Mouse (Mus musculus) liver, adult 2 months (tissue): ENCODE data around the gene Col4a2. TPM values are rescaled to one million over a fixed set of nuclear protein-coding genes. Genes with fewer than 3 reads are reported as not detected.
"Not testable (repeated sequence)": the region's sequence is repeated elsewhere in the genome, so short reads cannot be mapped to it uniquely, and the experiment has no call there.

Source experiments
- DNase-seq: peaks from one replicate; pipeline ENCODE4 v3.0.0-alpha.2; 2011; ENCODE audit warnings: low read depth, low spot score; ENCODE audit errors: extremely low read depth
- H3K27ac ChIP-seq: fragments of 200-500 bp; replicated peaks from 2 replicates; pipeline ENCODE4 v1.5.1; 2012; ENCODE audit warnings: low read depth, mild to moderate bottlenecking, control low read depth, inconsistent platforms, low read length; ENCODE audit not compliant: insufficient read depth
- H3K27me3 ChIP-seq: fragments of 200-500 bp; 2 replicates; pipeline ENCODE4 v1.6.1; 2012; ENCODE audit warnings: mild to moderate bottlenecking, moderate library complexity, low read length, inconsistent platforms; ENCODE audit not compliant: control insufficient read depth, insufficient read depth
- H3K36me3 ChIP-seq: fragments of 200-500 bp; 2 replicates; pipeline ENCODE4 v1.6.1; 2012; ENCODE audit warnings: low read length, inconsistent platforms; ENCODE audit not compliant: control insufficient read depth, insufficient read depth
- H3K4me1 ChIP-seq: fragments of 200-500 bp; 2 replicates; pipeline ENCODE4 v1.6.1; 2011; ENCODE audit warnings: low read length; ENCODE audit not compliant: control insufficient read depth, insufficient read depth
- H3K4me3 ChIP-seq: fragments of 200-500 bp; 2 replicates; pipeline ENCODE4 v1.5.1; 2011; ENCODE audit warnings: low read depth, mild to moderate bottlenecking, control low read depth, low read length, moderate library complexity; ENCODE audit not compliant: insufficient read depth
- H3K79me2 ChIP-seq: fragments of 200-500 bp; 2 replicates; pipeline ENCODE4 v1.6.1; 2012; ENCODE audit warnings: inconsistent platforms, mild to moderate bottlenecking, low read length, moderate library complexity; ENCODE audit not compliant: control insufficient read depth, insufficient read depth
- H3K9ac ChIP-seq: fragments of 200-500 bp; 2 replicates; pipeline ENCODE4 v1.6.1; 2012; ENCODE audit warnings: low read depth, mild to moderate bottlenecking, control low read depth, inconsistent platforms, low read length
- CTCF ChIP-seq: fragments of 200-500 bp; IDR thresholded peaks from 2 replicates; pipeline ENCODE4 v1.5.1; 2011; ENCODE audit warnings: low read depth, low read length, control low read depth
- POLR2A ChIP-seq: fragments of 200-500 bp; IDR thresholded peaks from 2 replicates; pipeline ENCODE4 v1.6.1; 2011; ENCODE audit warnings: low read length, control low read depth; ENCODE audit not compliant: insufficient read depth; ENCODE audit errors: extremely low read depth
- WGBS: fragments of 180-500 bp; shearing (Covaris S2); methylation state at CpG from one replicate; pipeline ENCODE4 v1.1.7; 2018; 5-methylcytosine and 5-hydroxymethylcytosine counted together
- polyA plus RNA-seq: library from polyadenylated mRNA; depleted of rRNA; stranded (reverse); fragments of >200 nt; gene quantifications from 2 replicates; pipeline ENCODE4 v1.2.3, GENCODE M21; 2012
- total RNA-seq: library from RNA; depleted of rRNA; stranded (reverse); fragments of >200 nt; gene quantifications from 2 replicates; pipeline ENCODE4 v1.2.3, GENCODE M21; 2014

Col4a2 gene
- total and polyA plus RNA-seq, 2 experiments, result 7.7 to 8.0 TPM

DNA sequence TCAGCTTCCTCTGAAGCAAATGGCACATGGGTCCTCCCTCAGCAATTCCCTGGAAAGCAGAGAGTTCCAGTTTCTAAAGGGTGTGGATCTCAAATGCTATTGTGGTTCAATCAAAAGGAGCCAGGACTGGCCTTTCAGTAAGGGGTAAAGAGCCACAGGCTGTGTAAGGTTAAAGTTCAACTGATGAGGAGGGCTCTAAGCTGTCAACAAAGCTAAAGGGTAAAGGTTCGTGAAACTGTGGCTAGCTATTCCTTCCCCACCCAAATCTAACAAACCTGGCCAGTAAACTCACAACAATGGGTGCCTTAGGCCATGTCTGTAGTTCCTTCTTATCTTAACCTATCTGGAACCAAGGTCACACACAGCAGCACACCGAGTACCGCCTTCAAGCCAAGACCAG is 169.3 kb downstream of the Col4a2 start:
- Histone ChIP-seq H3K27me3 (no peaks in the 10 kb centered on the region), H3K36me3 (no peaks in the 10 kb centered on the region), H3K4me3 (no peak overlapping the region), H3K4me1 (peaks cover 10% of the 10 kb centered on the region), H3K27ac (no peak overlapping the region), H3K9ac (no peak overlapping the region), H3K79me2 (0 out of 2 replicates have a peak, but pooled peaks cover 3% of the 10 kb centered on the region)
- DNase-seq, result peak; percentile 63
- WGBS, result 20% methylated on average over 3 of the region's 3 CpGs
- TF ChIP-seq POLR2A (no peak), CTCF (no peak)

DNA sequence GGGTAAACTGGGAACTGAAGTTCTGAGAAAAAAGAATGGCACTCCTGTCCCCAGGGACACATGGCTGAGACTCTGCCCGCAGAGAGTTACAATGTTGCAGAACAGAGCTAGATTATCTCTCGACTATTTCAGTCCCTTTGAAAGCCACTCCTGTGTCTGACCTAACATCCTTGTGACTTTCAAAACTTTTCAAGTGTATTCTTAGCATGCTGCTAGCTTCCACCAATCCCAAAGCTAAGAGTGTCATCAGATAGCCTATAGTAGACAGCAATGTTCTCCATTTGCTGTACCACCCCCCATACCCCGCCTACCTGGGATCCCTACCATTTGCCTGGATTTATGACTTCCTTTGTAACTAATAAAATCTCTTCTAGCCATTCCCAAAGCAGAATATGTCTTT is 169.9 kb downstream of the Col4a2 start:
- 66% methylated on average over 3 of the region's 3 CpGs for WGBS
- 0 out of 2 replicates have a peak, but pooled peaks cover 3% of the 10 kb centered on the region for H3K79me2 ChIP-seq
- H3K27me3 ChIP-seq, result no peaks in the 10 kb centered on the region
- H3K36me3 ChIP-seq, result no peaks in the 10 kb centered on the region
- no peak for DNase-seq
- H3K4me1 ChIP-seq, result peaks cover 7% of the 10 kb centered on the region
- H3K9ac ChIP-seq, result no peak overlapping the region
- TF ChIP-seq POLR2A, result no peak
- H3K27ac ChIP-seq, result no peak overlapping the region
- no peak overlapping the region for H3K4me3 ChIP-seq

DNA sequence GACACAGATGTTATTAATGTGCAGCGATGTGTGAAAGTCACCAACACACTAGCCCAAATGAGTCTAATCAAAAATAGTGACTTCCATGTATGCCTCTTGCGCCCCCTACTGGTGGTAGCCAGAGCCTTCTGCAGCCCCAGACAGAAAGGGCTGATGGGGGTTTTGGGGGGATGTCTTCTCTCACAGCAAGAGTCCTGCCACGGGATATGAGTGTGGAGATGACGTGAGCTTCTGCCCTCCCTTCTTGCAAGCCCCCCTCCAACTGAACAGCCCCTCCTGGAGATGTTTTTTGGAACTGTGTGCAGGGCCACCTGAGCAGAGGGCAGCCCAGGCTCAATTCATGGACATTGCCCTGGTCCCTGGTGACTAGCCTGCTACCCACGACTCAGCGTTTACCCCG is 173.5 kb downstream of the Col4a2 start:
- H3K4me1 ChIP-seq, result peaks cover 7% of the 10 kb centered on the region
- H3K27ac ChIP-seq, result no peak overlapping the region
- no peaks in the 10 kb centered on the region for H3K36me3 ChIP-seq
- TF ChIP-seq POLR2A (no peak), CTCF (peak; percentile 87)
- 5% methylated on average over 7 of the region's 7 CpGs for WGBS
- no peaks in the 10 kb centered on the region for H3K79me2 ChIP-seq
- no peak overlapping the region for H3K4me3 ChIP-seq
- peak; percentile 43 for DNase-seq
- no peak overlapping the region for H3K9ac ChIP-seq
- H3K27me3 ChIP-seq, result no peaks in the 10 kb centered on the region

DNA sequence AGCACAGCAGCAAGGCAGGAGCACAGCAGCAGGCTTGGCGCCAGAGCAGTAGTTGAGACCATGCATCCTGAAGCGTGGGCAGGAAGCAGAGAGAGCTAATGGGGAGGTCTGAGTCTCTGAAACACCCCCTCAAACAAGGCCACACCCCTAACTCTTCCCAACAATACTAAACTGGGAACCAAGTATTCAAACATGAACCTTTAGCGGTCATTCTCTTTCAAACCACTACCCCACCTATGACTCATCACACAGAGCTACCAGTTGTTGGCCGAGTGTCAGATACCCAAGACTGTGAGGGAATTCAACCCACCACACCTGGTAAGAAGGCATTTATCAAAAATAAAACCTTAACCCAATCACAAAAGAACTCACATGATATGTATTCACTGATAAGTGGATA is 174.6 kb downstream of the Col4a2 start:
- Histone ChIP-seq H3K4me1 (0 out of 2 replicates have a peak, but pooled peaks cover 1% of the 10 kb centered on the region), H3K4me3 (no peak overlapping the region), H3K27me3 (no peaks in the 10 kb centered on the region), H3K27ac (no peak overlapping the region), H3K36me3 (no peaks in the 10 kb centered on the region), H3K9ac (no peak overlapping the region), H3K79me2 (no peaks in the 10 kb centered on the region)
- 62% methylated on average over 4 of the region's 4 CpGs for WGBS
- TF ChIP-seq CTCF, result no peak
- no peak for TF ChIP-seq POLR2A
- no peak for DNase-seq

DNA sequence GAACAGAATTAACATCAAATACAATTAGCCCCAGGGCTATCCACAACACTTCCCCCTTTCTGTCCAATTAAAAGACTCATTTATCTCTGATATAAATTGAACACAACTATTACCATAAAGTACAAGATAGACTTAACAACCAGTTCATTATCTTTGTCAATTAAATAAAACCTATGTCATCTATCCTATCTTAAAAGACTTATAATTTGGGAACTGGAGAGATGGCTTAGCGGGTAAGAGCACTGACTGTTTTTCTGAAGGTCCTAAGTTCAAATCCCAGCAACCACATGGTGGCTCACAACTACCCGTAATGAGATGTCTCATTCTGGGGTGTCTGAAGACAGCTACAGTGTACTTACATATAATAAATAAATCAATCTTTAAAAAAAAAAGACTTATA is 179.7 kb downstream of the Col4a2 start:
- not testable (repeated sequence) for H3K27ac ChIP-seq, H3K4me3 ChIP-seq, H3K9ac ChIP-seq, H3K79me2 ChIP-seq, H3K36me3 ChIP-seq, DNase-seq, H3K4me1 ChIP-seq, H3K27me3 ChIP-seq
- WGBS, result 91% methylated on average over 2 of the region's 2 CpGs

DNA sequence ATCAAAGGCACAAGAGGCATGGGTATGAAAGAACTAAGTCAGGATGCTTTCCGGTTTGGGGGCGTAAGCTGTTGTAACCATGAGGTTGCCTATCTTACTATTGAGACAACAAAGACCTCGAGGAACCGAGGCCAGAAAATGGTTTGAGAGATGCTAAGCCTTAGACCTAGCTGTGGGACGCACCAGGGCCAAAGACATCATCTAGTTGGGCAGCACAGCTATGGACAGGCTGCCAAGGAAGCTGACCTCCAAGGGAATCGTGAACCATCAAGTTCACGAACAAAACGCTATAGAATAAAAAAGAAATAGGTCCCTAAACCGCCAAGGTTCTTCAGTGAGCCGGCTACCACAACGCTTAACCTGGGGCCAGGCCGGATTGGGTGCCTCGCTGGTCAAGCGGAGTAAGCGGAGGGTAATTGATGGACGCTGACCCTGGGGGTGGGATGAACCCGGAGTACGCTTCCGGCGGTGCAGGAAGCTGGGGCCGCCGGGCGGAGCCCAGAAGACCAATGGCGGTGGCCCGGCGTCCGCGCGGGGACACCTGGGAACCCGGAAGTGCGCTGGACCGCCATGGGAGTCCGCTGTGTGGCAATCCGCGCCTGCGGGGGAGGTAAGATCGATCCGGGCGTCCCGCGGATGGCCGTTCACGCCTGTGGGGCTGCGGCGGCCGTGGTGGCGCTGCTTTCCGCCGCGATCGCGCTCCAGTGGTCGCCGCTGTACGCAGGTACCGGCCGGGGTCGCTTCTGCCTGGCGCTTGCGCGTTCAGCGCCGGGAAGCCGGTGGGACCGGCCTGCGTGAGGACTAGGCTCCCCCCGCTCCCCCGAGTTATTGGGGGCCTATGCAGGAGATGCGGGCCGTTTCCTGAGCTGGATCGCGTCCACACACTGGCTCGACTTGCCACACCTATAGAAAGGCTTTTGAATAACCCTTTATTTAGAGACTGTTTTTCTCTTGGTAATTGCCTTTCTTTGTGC is 184.7 kb downstream of the Col4a2 start, which contains the start of gene Naxd:
Gene Naxd (plus strand): TSS at position 490 of the 974 bp plus-strand sequence.
- Histone ChIP-seq H3K4me3 (peak within 1 kb of the TSS; percentile 78), H3K27me3 (no peaks in the 10 kb centered on the region), H3K79me2 (peaks cover 15% of the 10 kb centered on the region; the same call in 1 of the 2 replicates), H3K9ac (peak within 1 kb of the TSS; percentile 93), H3K27ac (peak within 1 kb of the TSS; percentile 67), H3K36me3 (no peaks in the 10 kb centered on the region), H3K4me1 (peaks cover 14% of the 10 kb centered on the region)
- TF ChIP-seq CTCF (no peak), POLR2A (peak; percentile 55)
- DNase-seq, result peak; percentile 82
- WGBS, result 3% methylated on average over 73 of the region's 73 CpGs
